Mouse (Mus musculus): ENCODE data around the gene Hormad1.

- TF ChIP-seq CTCF (IDR thresholded peaks at IDR 0.05; ENCODE audit: low read depth, low read length) (no peak), TAL1 (conservative IDR thresholded peaks at IDR 0.05; ENCODE audit: low read depth, low read length) (peak; percentile 74), GATA2 (IDR thresholded peaks at IDR 0.05; ENCODE audit: borderline replicate concordance, low read depth, low read length) (no peak), GATA1 (IDR thresholded peaks at IDR 0.05; ENCODE audit: borderline replicate concordance, low read length) (no peak), POLR2AphosphoS5 (IDR thresholded peaks at IDR 0.05; ENCODE audit: insufficient replicate concordance, low read depth, low read length) (no peak)
Measured at GRCm38 (mm10) chr3:95516614-95517041, 42.8 kb upstream of the Hormad1 start.
